Mouse (Mus musculus): ENCODE results near the gene Sesn1. TPM values are rescaled to one million over a fixed set of nuclear protein-coding genes. Genes with fewer than 3 reads are reported as not detected.
"Not testable (repeated sequence)": the region's sequence is repeated elsewhere in the genome, so short reads cannot be mapped to it uniquely, and the experiment has no call there.

The Sesn1 gene
- total RNA-seq, 2 experiments from 2014 or later = 38.4 to 45.3 TPM

- no peak for DNase-seq
Observed at GRCm38 (mm10) chr10:41912290-41912994, 102.7 kb downstream of the Sesn1 start.

GRCm38 (mm10) chr10:41926726-41927125 lies 117.0 kb downstream of the Sesn1 start:
- DNase-seq = no peak

DNA sequence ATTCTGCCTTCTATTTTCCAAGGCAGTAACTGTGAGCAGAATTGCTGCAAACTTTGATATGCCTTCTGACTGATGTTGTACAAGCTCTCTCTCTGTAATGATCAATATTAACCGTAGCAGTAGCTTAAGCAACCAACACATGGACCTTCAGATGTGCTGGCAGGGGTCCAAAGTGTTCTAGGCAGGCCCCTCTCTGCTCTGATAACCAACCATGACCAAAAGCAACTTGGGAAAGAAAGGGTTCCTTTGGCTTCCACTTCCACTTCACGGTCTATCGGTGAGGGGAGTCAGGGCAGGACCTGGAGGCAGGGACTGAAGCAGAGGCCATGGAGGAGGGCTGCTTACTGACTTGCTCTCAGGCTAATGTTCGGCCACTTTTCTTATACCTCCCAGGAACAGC lies 121.2 kb downstream of the Sesn1 start:
- DNase-seq = no peak

- DNase-seq = no peak
Observed at GRCm38 (mm10) chr10:41931962-41932361, 122.2 kb downstream of the Sesn1 start.

DNA sequence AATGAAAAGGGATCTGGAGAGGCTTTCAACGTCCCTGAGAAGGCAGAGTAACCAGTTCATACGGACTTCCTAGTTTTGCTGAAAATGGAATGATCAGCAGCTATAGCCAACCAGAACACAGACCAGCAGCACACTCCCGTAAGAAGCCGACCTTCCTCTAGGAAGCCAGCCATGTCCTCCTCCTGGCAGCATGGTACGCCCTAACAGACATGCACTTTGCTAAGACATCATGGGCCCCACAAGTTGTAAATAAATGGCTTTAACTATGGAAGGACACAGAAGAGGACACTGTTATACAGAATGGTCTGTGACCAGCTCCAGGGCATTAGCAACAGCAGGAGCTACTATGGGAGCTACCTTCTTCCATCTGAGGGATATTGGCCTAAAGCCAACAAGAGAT lies 123.2 kb downstream of the Sesn1 start:
- DNase-seq = no peak

GRCm38 (mm10) chr10:41933536-41933935 lies 123.8 kb downstream of the Sesn1 start:
- DNase-seq = peak; percentile 69

DNA sequence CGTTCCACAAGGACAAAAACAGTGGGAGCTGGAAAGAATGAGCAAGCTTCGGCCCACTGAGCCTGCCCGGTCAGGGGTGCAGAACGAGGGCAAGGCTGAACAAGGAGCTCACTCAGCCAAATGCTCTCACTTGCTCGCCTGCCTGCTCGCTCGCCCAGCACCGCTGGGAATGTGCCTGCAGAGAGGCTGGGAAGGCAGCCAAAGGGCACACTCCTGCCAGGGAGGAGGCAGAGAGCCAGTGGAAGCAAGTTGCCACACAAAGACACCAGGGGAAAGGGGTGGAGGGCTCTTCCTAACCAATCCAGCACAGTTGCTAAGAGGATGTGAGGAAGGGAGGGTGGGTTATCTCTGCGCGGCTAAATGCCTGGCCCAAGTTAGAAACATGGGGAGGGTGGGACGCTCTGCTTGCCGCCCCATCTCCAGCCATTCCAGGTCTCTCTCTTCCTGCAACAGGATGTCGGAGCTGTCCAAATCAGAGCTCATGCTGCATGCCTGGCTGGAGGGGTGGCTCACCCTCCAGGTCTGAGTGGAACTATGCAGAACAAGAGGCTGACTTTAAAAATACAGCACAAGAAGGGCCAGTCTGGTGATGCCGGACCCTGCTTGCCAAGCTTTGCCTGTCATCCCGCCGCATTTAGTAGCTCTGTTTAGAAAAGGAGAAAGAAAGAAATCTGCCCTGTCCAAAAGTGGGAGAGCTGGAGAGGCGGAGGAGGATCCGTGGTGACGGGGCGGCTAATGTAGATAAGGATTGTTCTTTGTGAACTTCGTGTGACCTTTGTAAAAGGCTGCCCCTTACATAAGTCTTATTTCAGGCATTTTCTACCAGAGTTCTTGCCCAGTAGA lies 125.1 kb downstream of the Sesn1 start:
- peak; percentile 88 for DNase-seq

DNA sequence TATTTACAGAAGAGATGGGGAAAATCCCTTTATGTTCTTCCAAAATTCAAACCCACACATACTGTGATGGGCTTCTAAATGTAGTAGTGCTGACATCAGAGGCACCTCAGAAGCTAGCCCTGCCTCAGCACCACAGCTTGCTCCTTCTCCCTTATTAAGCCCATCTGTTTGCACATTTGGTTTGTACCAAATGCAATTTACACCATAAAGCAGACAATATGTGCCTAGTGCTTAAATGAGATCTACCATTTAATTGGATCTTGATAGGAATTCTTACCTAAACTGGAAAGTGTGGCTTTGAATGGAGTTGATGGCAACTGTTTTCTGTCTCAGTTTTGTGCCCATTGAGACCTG lies 125.7 kb downstream of the Sesn1 start:
- DNase-seq = no peak

GRCm38 (mm10) chr10:41936100-41936499 lies 126.4 kb downstream of the Sesn1 start:
- DNase-seq = peak; percentile 27

- no peak for DNase-seq
Observed at GRCm38 (mm10) chr10:41937176-41937575, 127.4 kb downstream of the Sesn1 start.

DNA sequence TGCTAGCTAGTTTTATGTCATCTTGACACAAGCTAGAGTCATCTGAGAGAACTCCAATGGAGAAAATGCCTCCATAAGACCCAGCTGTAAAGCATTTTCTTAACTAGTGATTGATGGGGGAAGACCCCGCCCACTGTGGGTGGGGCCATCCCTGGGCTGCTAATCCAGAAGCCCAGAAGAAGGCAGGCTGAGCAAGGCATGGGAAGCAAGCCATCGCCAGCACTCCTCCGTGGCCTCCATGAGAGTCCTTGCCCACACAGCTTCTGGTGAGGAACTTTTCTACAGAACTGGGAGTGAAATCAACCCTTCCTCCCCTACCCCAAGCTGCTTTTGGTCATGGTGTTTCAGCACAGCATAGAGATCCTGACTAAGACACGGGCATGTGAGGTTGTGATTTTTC lies 129.4 kb downstream of the Sesn1 start:
- no peak for DNase-seq

DNA sequence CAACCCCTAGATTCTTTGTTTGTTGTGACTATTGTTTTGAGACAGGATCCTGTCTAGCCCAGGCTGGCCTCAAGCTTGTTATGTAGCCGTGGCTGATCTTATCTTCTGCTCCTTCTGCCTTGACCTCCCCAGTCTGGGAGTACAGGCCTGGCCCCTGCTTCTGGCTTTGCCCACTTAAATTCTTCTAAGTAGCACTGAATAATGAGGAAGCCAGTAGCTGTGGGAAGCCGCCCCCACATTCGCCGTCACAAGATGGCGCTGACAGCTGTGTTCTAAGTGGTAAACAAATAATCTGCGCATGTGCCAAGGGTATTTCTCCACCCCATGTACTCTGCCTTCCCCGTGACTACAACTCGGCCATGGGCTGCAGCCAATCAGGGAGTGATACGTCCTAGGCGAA lies 142.6 kb downstream of the Sesn1 start:
- not testable (repeated sequence) for DNase-seq

GRCm38 (mm10) chr10:41952850-41953527 lies 143.3 kb downstream of the Sesn1 start:
- no peak for DNase-seq

GRCm38 (mm10) chr10:41953528-41953864 lies 143.8 kb downstream of the Sesn1 start:
- no peak for DNase-seq

- no peak for DNase-seq
Observed at GRCm38 (mm10) chr10:41957421-41958225, 147.9 kb downstream of the Sesn1 start.

Other genes with a start within 250 kb of the Sesn1 start
- gene Ccdc162, start 93.3 kb upstream of the Sesn1 start, total RNA-seq (2021) = 1 to 10 TPM; 1.3 TPM
- gene Cep57l1, start 64 bp upstream of the Sesn1 start, total RNA-seq (2021) = 1 to 10 TPM; 3.9 to 4.1 TPM
- under 1 TPM; 0.38 to 0.52 TPM for gene Armc2, start 208.5 kb downstream of the Sesn1 start, total RNA-seq (2021)

Data from gastrocnemius, postnatal 10 days (tissue).